Mouse (Mus musculus) stomach, embryonic 16.5 days (tissue): Measurements from ENCODE around the gene Tnxb. TPM values are rescaled to one million over a fixed set of nuclear protein-coding genes. Genes with fewer than 3 reads are reported as not detected.
"Not testable (repeated sequence)": the region's sequence is repeated elsewhere in the genome, so short reads cannot be mapped to it uniquely, and the experiment has no call there.

Experiments used
- ATAC-seq: fragments of 200-750 bp; cut with Nextera tagmentation; 2 replicates; pipeline ENCODE4 v1.8.0; 2017; ENCODE audit warnings: moderate number of reproducible peaks, moderate TSS enrichment; ENCODE audit not compliant: insufficient read depth, low FRiP score
- H3K27ac ChIP-seq: fragments of 300-500 bp; sonication (generic); 2 replicates; pipeline ENCODE4 v1.5.1; 2014; ENCODE audit warnings: low read length
- H3K27me3 ChIP-seq: fragments of 300-500 bp; sonication (generic); 2 replicates; pipeline ENCODE4 v1.6.1; 2014; ENCODE audit warnings: low read length, control low read depth, mixed read lengths; ENCODE audit not compliant: control insufficient read depth, insufficient read depth
- H3K36me3 ChIP-seq: fragments of 300-500 bp; sonication (generic); 2 replicates; pipeline ENCODE4 v1.6.1; 2014; ENCODE audit warnings: low read length; ENCODE audit not compliant: control insufficient read depth, insufficient read depth
- H3K4me1 ChIP-seq: fragments of 300-500 bp; sonication (generic); 2 replicates; pipeline ENCODE4 v1.6.1; 2014; ENCODE audit warnings: low read length, control low read depth, mixed read lengths; ENCODE audit not compliant: control insufficient read depth, insufficient read depth
- H3K4me2 ChIP-seq: fragments of 300-500 bp; sonication (generic); 2 replicates; pipeline ENCODE4 v1.6.1; 2014; ENCODE audit warnings: low read depth, low read length, mixed read lengths
- H3K4me3 ChIP-seq: fragments of 300-500 bp; sonication (generic); replicated peaks from 2 replicates; pipeline ENCODE4 v1.5.1; 2014; ENCODE audit warnings: mild to moderate bottlenecking, low read length
- H3K9ac ChIP-seq: fragments of 300-500 bp; sonication (generic); 2 replicates; pipeline ENCODE4 v1.6.1; 2014; ENCODE audit warnings: low read length
- H3K9me3 ChIP-seq: fragments of 300-500 bp; sonication (generic); replicated peaks from 2 replicates; pipeline ENCODE4 v1.6.1; 2016; ENCODE audit warnings: low read length, control low read depth; ENCODE audit not compliant: control insufficient read depth
- WGBS: fragments of 180-500 bp; shearing (Covaris S2); extraction: QIAGEN DNeasy Blood & Tissue Kit; methylation state at CpG from one replicate; pipeline ENCODE4 v1.1.7; 2014; 5-methylcytosine and 5-hydroxymethylcytosine counted together
- polyA plus RNA-seq: library from polyadenylated mRNA; unstranded; fragments of >200 nt; fragmentation: Nextera tagmentation; extraction: Ambion mirVana; gene quantifications from 2 replicates; pipeline ENCODE4 v1.2.1, GENCODE M21; 2015

Tnxb gene
- polyA plus RNA-seq, 1 experiment from 2014 or later, result 1.8 TPM

DNA sequence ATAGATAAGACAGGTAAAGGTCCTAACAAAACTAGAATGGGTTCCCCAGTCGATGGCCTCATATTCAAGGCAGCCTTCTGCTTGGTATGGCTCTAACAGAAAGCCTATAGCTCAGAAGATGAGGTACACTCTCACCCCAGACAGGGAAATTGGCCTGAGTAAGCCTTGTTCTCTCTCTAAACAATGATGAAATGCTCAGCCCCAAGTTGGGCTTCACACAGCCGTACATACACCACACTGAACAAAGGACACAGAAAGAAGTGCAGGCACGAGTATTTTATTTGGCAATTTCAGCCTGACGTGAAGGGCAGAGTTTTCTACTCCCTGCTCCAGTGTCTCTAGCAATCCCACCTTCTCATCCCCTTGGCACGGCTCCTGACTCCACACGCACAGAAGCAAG, 73.9 kb downstream of the Tnxb start:
- no peak for ATAC-seq
- Histone ChIP-seq H3K4me1 (no peaks in the 10 kb centered on the region), H3K9ac (no peak overlapping the region), H3K9me3 (peaks cover 3% of the 10 kb centered on the region; the same call in 1 of the 2 replicates), H3K4me2 (no peak overlapping the region), H3K36me3 (no peaks in the 10 kb centered on the region), H3K27ac (no peak overlapping the region), H3K4me3 (no peak overlapping the region), H3K27me3 (no peaks in the 10 kb centered on the region)
- WGBS, result 79% methylated on average over 6 of the region's 6 CpGs

GRCm38 (mm10) chr17:34744611-34745010, 74.3 kb downstream of the Tnxb start:
- H3K27ac ChIP-seq, ATAC-seq, H3K4me2 ChIP-seq, H3K9ac ChIP-seq, H3K4me1 ChIP-seq, H3K36me3 ChIP-seq, H3K9me3 ChIP-seq, H3K27me3 ChIP-seq, H3K4me3 ChIP-seq: not testable (repeated sequence)
- 88% methylated on average over 6 of the region's 6 CpGs for WGBS

DNA sequence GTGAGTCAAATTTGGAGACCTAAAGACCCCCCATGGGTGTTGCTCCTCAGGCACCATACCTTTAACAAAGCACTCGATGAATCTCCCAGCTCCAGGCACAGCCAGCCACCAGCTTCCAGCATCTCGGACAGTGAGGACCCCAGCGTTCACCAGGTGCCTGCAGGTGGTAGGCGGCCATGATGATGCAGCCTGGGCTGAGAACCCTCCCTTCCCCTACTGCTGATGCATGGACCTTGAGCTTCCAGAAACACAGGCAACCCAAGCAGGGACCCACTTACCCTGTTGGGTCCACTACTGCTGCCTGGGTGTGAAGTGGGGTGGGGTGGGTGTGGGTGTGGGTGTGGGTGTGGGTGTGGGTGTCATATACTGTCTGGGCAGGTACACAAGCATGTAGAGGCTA, 74.8 kb downstream of the Tnxb start:
- 85% methylated on average over 4 of the region's 4 CpGs for WGBS

GRCm38 (mm10) chr17:34746531-34746930, 76.2 kb downstream of the Tnxb start:
- Histone ChIP-seq H3K36me3 (no peaks in the 10 kb centered on the region), H3K9me3 (peaks cover 5% of the 10 kb centered on the region; the same call in 1 of the 2 replicates), H3K4me1 (no peaks in the 10 kb centered on the region), H3K4me3 (no peak overlapping the region), H3K4me2 (no peak overlapping the region), H3K27ac (no peak overlapping the region), H3K9ac (no peak overlapping the region), H3K27me3 (no peaks in the 10 kb centered on the region)
- ATAC-seq, result no peak
- 61% methylated on average over 5 of the region's 5 CpGs for WGBS

More for the DNA sequence above, 74.8 kb downstream of the Tnxb start:
- not testable (repeated sequence) for H3K4me1 ChIP-seq, H3K9ac ChIP-seq, H3K36me3 ChIP-seq, H3K4me3 ChIP-seq, H3K27ac ChIP-seq, H3K27me3 ChIP-seq, H3K9me3 ChIP-seq, ATAC-seq, H3K4me2 ChIP-seq

DNA sequence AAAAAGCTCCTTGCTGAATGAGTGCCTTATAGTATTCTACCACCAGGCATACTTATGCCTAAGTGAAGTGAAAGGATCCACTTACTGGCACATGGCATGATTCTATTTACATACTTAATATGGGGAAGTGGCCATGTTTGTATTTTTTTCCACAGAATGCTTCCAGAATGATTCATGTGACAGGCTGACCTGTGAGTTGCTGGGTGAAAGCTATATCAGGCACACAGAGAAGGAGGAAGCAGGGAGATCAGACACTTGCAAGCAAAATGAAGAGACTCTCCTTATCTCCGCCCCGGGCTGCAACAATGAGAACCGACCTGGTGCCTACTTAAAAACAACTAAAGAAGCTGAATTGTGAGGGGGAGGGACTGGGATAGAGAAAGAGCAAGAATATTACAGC, 91.1 kb downstream of the Tnxb start:
- no peak for ATAC-seq
- H3K9ac ChIP-seq, result no peak overlapping the region
- WGBS, result 66% methylated on average over 3 of the region's 3 CpGs
- H3K36me3 ChIP-seq, result no peaks in the 10 kb centered on the region
- no peaks in the 10 kb centered on the region for H3K4me1 ChIP-seq
- H3K4me2 ChIP-seq, result no peak overlapping the region
- H3K4me3 ChIP-seq, result no peak overlapping the region
- no peaks in the 10 kb centered on the region for H3K27me3 ChIP-seq
- H3K27ac ChIP-seq, result no peak overlapping the region
- H3K9me3 ChIP-seq, result no peaks in the 10 kb centered on the region

Other genes with a start within 250 kb of the Tnxb start
- 3.8 and 3.9 TPM in 2 replicates for gene Btnl4, start 193.2 kb upstream of the Tnxb start, polyA plus RNA-seq
- gene Btnl6, start 153.2 kb upstream of the Tnxb start, polyA plus RNA-seq, result 2.6 and 3.6 TPM in 2 replicates
- 4.7 and 4.9 TPM in 2 replicates for gene Notch4, start 106.3 kb upstream of the Tnxb start, polyA plus RNA-seq
- 9.3 and 10.4 TPM in 2 replicates for gene Gpsm3, start 80.7 kb upstream of the Tnxb start, polyA plus RNA-seq
- 6.8 and 8.4 TPM in 2 replicates for gene Pbx2, start 79.3 kb upstream of the Tnxb start, polyA plus RNA-seq
- gene Ager, start 72.7 kb upstream of the Tnxb start, polyA plus RNA-seq, result 2.7 and 3.0 TPM in 2 replicates
- gene Rnf5, start 66.8 kb upstream of the Tnxb start, polyA plus RNA-seq, result 129 and 141 TPM in 2 replicates
- 42.6 TPM in 2 replicates for gene Agpat1, start 66.3 kb upstream of the Tnxb start, polyA plus RNA-seq
- 3.5 and 4.8 TPM in 2 replicates for gene Egfl8, start 54.6 kb upstream of the Tnxb start, polyA plus RNA-seq
- gene Ppt2, start 42.0 kb upstream of the Tnxb start, polyA plus RNA-seq, result 25.2 and 25.7 TPM in 2 replicates
- 0.31 and 0.45 TPM in 2 replicates for gene Prrt1, start 41.0 kb upstream of the Tnxb start, polyA plus RNA-seq
- gene Fkbpl, start 25.8 kb upstream of the Tnxb start, polyA plus RNA-seq, result 13.1 and 14.4 TPM in 2 replicates
- gene Atf6b, start 23.4 kb upstream of the Tnxb start, polyA plus RNA-seq, result 73.5 and 78.0 TPM in 2 replicates
- gene C4b, start 73.3 kb downstream of the Tnxb start, polyA plus RNA-seq, result 0.89 and 0.99 TPM in 2 replicates
- gene Cyp21a1, start 134.0 kb downstream of the Tnxb start, polyA plus RNA-seq, result 0.21 and 6.9 TPM in 2 replicates
- 23.8 and 25.8 TPM in 2 replicates for gene Stk19, start 166.4 kb downstream of the Tnxb start, polyA plus RNA-seq
- gene Dxo, start 166.5 kb downstream of the Tnxb start, polyA plus RNA-seq, result 48.9 and 53.3 TPM in 2 replicates
- 45.0 and 48.1 TPM in 2 replicates for gene Skiv2l, start 179.7 kb downstream of the Tnxb start, polyA plus RNA-seq
- 89.5 and 96.4 TPM in 2 replicates for gene Nelfe, start 179.9 kb downstream of the Tnxb start, polyA plus RNA-seq
- gene Cfb, start 192.0 kb downstream of the Tnxb start, polyA plus RNA-seq, result 27.8 and 28.9 TPM in 2 replicates
- gene Zbtb12, start 208.9 kb downstream of the Tnxb start, polyA plus RNA-seq, result 1.0 and 1.1 TPM in 2 replicates
- 0.49 TPM in 1 of 2 replicates, not detected in the other for gene Gm20547, start 211.5 kb downstream of the Tnxb start, polyA plus RNA-seq
- gene C2, start 227.7 kb downstream of the Tnxb start, polyA plus RNA-seq, result 4.4 and 5.5 TPM in 2 replicates
- gene Ehmt2, start 227.9 kb downstream of the Tnxb start, polyA plus RNA-seq, result 61.0 and 61.1 TPM in 2 replicates
- 19.3 and 21.1 TPM in 2 replicates for gene Slc44a4, start 243.9 kb downstream of the Tnxb start, polyA plus RNA-seq